Comparison of ENCODE assay signal across 21 mouse cellular contexts in genomic region chr10:123159316-123159715, GRCm38 (mm10). TPM values are rescaled to one million over a fixed set of nuclear protein-coding genes. Genes with fewer than 3 reads are reported as not detected.
DNase-seq lines count a peak whose midpoint lies in the region; ATAC-seq and TF ChIP-seq lines count a peak whose summit lies in the region.
"Had no signal": no experiment of that assay in that cellular context is flagged by ENCODE, and none has a peak within 500 bp of the region (broad histone marks: within the 10 kb centered on the region; RNA-seq: fewer than 3 reads in every experiment).

No protein-coding gene starts in this region.

- WGBS in kidney, adult 2 months, result 45% methylated on average over 7 of the region's 7 CpGs
- WGBS in kidney, embryonic 14.5 days, result 71% methylated on average over 7 of the region's 7 CpGs
- WGBS in lung, postnatal 0 days, result 72% methylated on average over 7 of the region's 7 CpGs

- TF ChIP-seq POLR2A in kidney, adult 2 months (IDR thresholded peaks at IDR 0.05; ENCODE audit: low read depth, low read length), result no peak

- peak; percentile 28 for DNase-seq in adrenal gland, postnatal 14 days
- DNase-seq in adrenal gland, postnatal 25 days, result no peak
- peak; percentile 25 for DNase-seq in kidney, adult 2 months
- peak; percentile 39 for DNase-seq in lung, postnatal 36 days
- DNase-seq in lung, postnatal 0 days (ENCODE audit: low spot score), result no peak
- peak; percentile 79 to 83 for DNase-seq in spleen, postnatal 36 days (ENCODE audit: low spot score in 2 of 2)
- DNase-seq: cerebellum, adult 9-11 months; gastrocnemius, postnatal 25 days; layer of hippocampus, adult 9-11 months; left cerebral cortex, postnatal 4 days; lung, adult 18-20 months; right cerebral cortex, adult 18-20 months had no signal

- H3K9me3 ChIP-seq in kidney, embryonic 14.5 days (ENCODE audit: control insufficient read depth, low read length), result no peaks in the 10 kb centered on the region
- no peaks in the 10 kb centered on the region for H3K9me3 ChIP-seq in lung, postnatal 0 days (ENCODE audit: low read length)
- H3K9me3 ChIP-seq: heart, embryonic 10.5 days; neural tube, embryonic 12.5 days had no signal

- no peak overlapping the region for H3K9ac ChIP-seq in kidney, embryonic 14.5 days (ENCODE audit: low read depth, low read length)
- H3K9ac ChIP-seq in lung, postnatal 0 days (replicated peaks; ENCODE audit: low read depth), result no peak overlapping the region
- H3K9ac ChIP-seq: neural tube, embryonic 12.5 days had no signal

- no peaks in the 10 kb centered on the region; the same call in none of the 2 replicates for H3K36me3 ChIP-seq in kidney, adult 2 months (ENCODE audit: control insufficient read depth, insufficient read depth, low read length)
- peaks cover 13% of the 10 kb centered on the region; the same call in 1 of the 2 replicates for H3K36me3 ChIP-seq in kidney, embryonic 14.5 days (ENCODE audit: control insufficient read depth, insufficient read depth, low read length)
- H3K36me3 ChIP-seq in lung, postnatal 0 days (ENCODE audit: insufficient read depth, low read length), result no peaks in the 10 kb centered on the region

- H3K4me2 ChIP-seq in kidney, embryonic 14.5 days (replicated peaks; ENCODE audit: low read depth, low read length), result no peak overlapping the region
- no peak overlapping the region for H3K4me2 ChIP-seq in lung, postnatal 0 days (replicated peaks; ENCODE audit: low read depth, low read length)
- H3K4me2 ChIP-seq: midbrain, embryonic 11.5 days; neural tube, embryonic 12.5 days had no signal

- no peak for TF ChIP-seq EP300 in lung, postnatal 0 days (IDR thresholded peaks at IDR 0.05)

- no peak for TF ChIP-seq CTCF in kidney, adult 2 months (conservative IDR thresholded peaks at IDR 0.05; ENCODE audit: insufficient read depth, insufficient read length, low read depth, low read length)
- TF ChIP-seq CTCF in lung, postnatal 0 days (IDR thresholded peaks at IDR 0.05), result no peak

- H3K27me3 ChIP-seq in kidney, adult 2 months (replicated peaks; ENCODE audit: control insufficient read depth, insufficient read depth, low read length), result no peaks in the 10 kb centered on the region
- no peaks in the 10 kb centered on the region for H3K27me3 ChIP-seq in kidney, embryonic 14.5 days (ENCODE audit: control insufficient read depth, insufficient read depth, low read length)
- H3K27me3 ChIP-seq in lung, postnatal 0 days (replicated peaks; ENCODE audit: insufficient read depth, low read length), result no peaks in the 10 kb centered on the region
- H3K27me3 ChIP-seq: neural tube, embryonic 12.5 days had no signal

- no peak overlapping the region for H3K27ac ChIP-seq in kidney, adult 2 months (ENCODE audit: insufficient read depth, low read depth, low read length)
- H3K27ac ChIP-seq in kidney, embryonic 14.5 days (ENCODE audit: low read depth, low read length), result no peak overlapping the region
- H3K27ac ChIP-seq in lung, postnatal 0 days (ENCODE audit: low read length), result no peak overlapping the region
- H3K27ac ChIP-seq: heart, embryonic 10.5 days; left cerebral cortex, adult 2 months; macrophage; neural tube, embryonic 12.5 days; stomach, postnatal 0 days had no signal

- H3K4me3 ChIP-seq in kidney, adult 2 months (ENCODE audit: insufficient read depth, low read depth, low read length), result no peak overlapping the region
- no peak overlapping the region for H3K4me3 ChIP-seq in kidney, embryonic 14.5 days (ENCODE audit: low read length)
- H3K4me3 ChIP-seq in lung, postnatal 0 days (ENCODE audit: low read depth, low read length), result no peak overlapping the region
- H3K4me3 ChIP-seq: heart, embryonic 10.5 days; left cerebral cortex, adult 2 months; neural tube, embryonic 12.5 days had no signal

- no peaks in the 10 kb centered on the region; the same call in 1 of the 2 replicates for H3K4me1 ChIP-seq in kidney, adult 2 months (ENCODE audit: control insufficient read depth, insufficient read depth, low read length)
- no peaks in the 10 kb centered on the region for H3K4me1 ChIP-seq in kidney, embryonic 14.5 days (ENCODE audit: control insufficient read depth, insufficient read depth, low read length)
- H3K4me1 ChIP-seq in lung, postnatal 0 days (ENCODE audit: insufficient read depth, low read depth, low read length), result no peaks in the 10 kb centered on the region
- H3K4me1 ChIP-seq: heart, embryonic 10.5 days; neural tube, embryonic 12.5 days had no signal

- ATAC-seq in kidney, embryonic 14.5 days (ENCODE audit: low FRiP score, low TSS enrichment), result no peak
- ATAC-seq in lung, postnatal 0 days, result no peak
- no peak for ATAC-seq in megakaryocyte, adult 5-6 weeks (ENCODE audit: poor library complexity, severe bottlenecking)
- ATAC-seq: forebrain, embryonic 16.5 days had no signal

RNA-seq across cellular contexts. Expression of gene Usp15, which starts 37.5 kb away (rescaled TPM):
- total RNA-seq in adrenal gland, postnatal 14 days (2021), result 92.2 and 94.3 TPM in 2 replicates
- total RNA-seq in adrenal gland, postnatal 25 days (2021), result 92.7 and 94.4 TPM in 2 replicates
- polyA plus RNA-seq in kidney, adult 2 months (2012; rRNA removed), result 7.9 and 11.4 TPM in 2 replicates
- polyA plus RNA-seq in kidney, embryonic 14.5 days (2014; fragmentation: Nextera tagmentation; extraction: Ambion mirVana), result 73.9 and 84.1 TPM in 2 replicates
- 48.2 and 52.8 TPM in 2 replicates for polyA plus RNA-seq in lung, postnatal 0 days (2015; fragmentation: Nextera tagmentation; extraction: Ambion mirVana)
- total RNA-seq in megakaryocyte, adult 5-6 weeks (2015), result 109 and 115 TPM in 2 replicates
- total RNA-seq in megakaryocyte, adult 5-6 weeks (2017), result 170 and 180 TPM in 2 replicates

Comparison
In these comparisons a context has a peak if more than half of its experiments do, and no peak if none do; other contexts are left out.
1. DNase-seq: peak in adrenal gland, postnatal 14 days (single experiment), kidney, adult 2 months (single experiment), lung, postnatal 36 days (single experiment) and spleen, postnatal 36 days (2 of 2); none in adrenal gland, postnatal 25 days (single experiment) and lung, postnatal 0 days (single experiment).